In genomic region chr1:39428280-39428679, GRCm38 (mm10) we compare ENCODE assay signal across 26 mouse cellular contexts. TPM values are rescaled to one million over a fixed set of nuclear protein-coding genes. Genes with fewer than 3 reads are reported as not detected.
A peak's percentile ranks its signal among the peaks of the same experiment; 100 is the strongest.
DNase-seq lines count a peak whose midpoint lies in the region; ATAC-seq lines count a peak whose summit lies in the region.
"Had no signal": no experiment of that assay in that cellular context is flagged by ENCODE, and none has a peak within 500 bp of the region (broad histone marks: within the 10 kb centered on the region; RNA-seq: fewer than 3 reads in every experiment).

No protein-coding gene starts in this region.

- 32% methylated on average over 4 of the region's 4 CpGs for WGBS in liver, embryonic 15.5 days (ENCODE audit: insufficient replicate concordance)

- H3K4me2 ChIP-seq in liver, embryonic 15.5 days: no peak overlapping the region
- H3K4me2 ChIP-seq: embryonic facial prominence, embryonic 12.5 days; kidney, embryonic 15.5 days; limb, embryonic 15.5 days; midbrain, embryonic 15.5 days; neural tube, embryonic 13.5 days had no signal

- ATAC-seq in liver, embryonic 15.5 days (ENCODE audit: insufficient read depth): no peak
- peak; percentile 62; the same call in 1 of the 2 replicates for ATAC-seq in common myeloid progenitor, adult 5-6 weeks (replicated peaks; ENCODE audit: low read depth, poor library complexity, severe bottlenecking)
- ATAC-seq: forebrain, postnatal 0 days; hindbrain, postnatal 0 days; intestine, postnatal 0 days; midbrain, embryonic 15.5 days had no signal

- no peak overlapping the region for H3K4me3 ChIP-seq in liver, embryonic 15.5 days (replicated peaks)
- H3K4me3 ChIP-seq: embryonic facial prominence, embryonic 12.5 days; kidney, embryonic 15.5 days; left cerebral cortex, adult 2 months; limb, embryonic 15.5 days; midbrain, embryonic 15.5 days; myocyte; neural tube, embryonic 13.5 days had no signal

- H3K27me3 ChIP-seq in liver, embryonic 15.5 days: no peaks in the 10 kb centered on the region
- H3K27me3 ChIP-seq: CH12.LX; embryonic facial prominence, embryonic 12.5 days; kidney, embryonic 15.5 days; limb, embryonic 15.5 days; midbrain, embryonic 15.5 days; neural tube, embryonic 13.5 days had no signal

- H3K9ac ChIP-seq in liver, embryonic 15.5 days: no peak overlapping the region
- H3K9ac ChIP-seq: embryonic facial prominence, embryonic 12.5 days; forebrain, postnatal 0 days; kidney, embryonic 15.5 days; limb, embryonic 15.5 days; midbrain, embryonic 15.5 days; neural tube, embryonic 13.5 days had no signal

- DNase-seq in liver (no peak), 416B (ENCODE audit: low read depth) (peak; percentile 85)
- DNase-seq in lung, postnatal 4 days: peak; percentile 39 to 67
- DNase-seq in adrenal gland, adult 18-20 months (ENCODE audit: low spot score in 2 of 2): no peak
- no peak for DNase-seq in right cerebral cortex, adult 2 months (ENCODE audit: low spot score in 2 of 2)
- DNase-seq: adrenal gland, adult 8-10 months; B cell, adult 2 months; cerebellum, adult 18-20 months; cerebellum, postnatal 14 days; forebrain, postnatal 0 days; gastrocnemius, postnatal 36 days; kidney, postnatal 4 days; left cerebral cortex, postnatal 4 days; retina, postnatal 1 day had no signal

- H3K27ac ChIP-seq in liver, embryonic 15.5 days (replicated peaks): 0 out of 2 replicates have a peak overlapping the region, but pooled peaks have one; percentile 19
- H3K27ac ChIP-seq: embryonic facial prominence, embryonic 12.5 days; hindbrain, postnatal 0 days; kidney, embryonic 15.5 days; left cerebral cortex, adult 2 months; limb, embryonic 15.5 days; midbrain, embryonic 15.5 days; neural tube, embryonic 13.5 days had no signal

- no peaks in the 10 kb centered on the region; the same call in 1 of the 2 replicates for H3K36me3 ChIP-seq in liver, embryonic 15.5 days (replicated peaks)
- H3K36me3 ChIP-seq: embryonic facial prominence, embryonic 12.5 days; kidney, embryonic 15.5 days; limb, embryonic 15.5 days; midbrain, embryonic 15.5 days; neural tube, embryonic 13.5 days had no signal

- no peaks in the 10 kb centered on the region for H3K9me3 ChIP-seq in liver, embryonic 15.5 days (replicated peaks)
- H3K9me3 ChIP-seq: embryonic facial prominence, embryonic 12.5 days; kidney, embryonic 15.5 days; limb, embryonic 15.5 days; midbrain, embryonic 15.5 days; neural tube, embryonic 13.5 days had no signal

- peaks cover 33% of the 10 kb centered on the region for H3K4me1 ChIP-seq in liver, embryonic 15.5 days (replicated peaks)
- H3K4me1 ChIP-seq: kidney, embryonic 15.5 days; midbrain, embryonic 15.5 days; neural tube, embryonic 13.5 days had no signal

RNA-seq across cellular contexts. Expression of gene Tbc1d8, which starts 50.3 kb away (rescaled TPM):
- 5.0 and 6.3 TPM in 2 replicates for polyA plus RNA-seq in liver, embryonic 15.5 days (2015; fragmentation: Nextera tagmentation; extraction: Ambion mirVana)
- 4.1 and 6.7 TPM in 2 replicates for total RNA-seq in common myeloid progenitor, adult 5-6 weeks (2017)
- total RNA-seq in adrenal gland, adult 18-20 months (2021): 10 to 100 TPM in 1 of 2 experiments, 1 to 10 TPM in 1; 7.6 to 14.6 TPM

Comparison
In these comparisons a context has a peak if more than half of its experiments do, and no peak if none do; other contexts are left out.
1. DNase-seq: peak in 416B (single experiment) and lung, postnatal 4 days (2 of 2); none in liver (single experiment), adrenal gland, adult 18-20 months (0 of 2) and right cerebral cortex, adult 2 months (0 of 2).